Mouse (Mus musculus) fibroblast of lung, adult 2 months (primary cell): Measurements from ENCODE around the gene Pmm1.

ENCODE experiments used
- DNase-seq: peaks from one replicate; pipeline ENCODE4 v3.0.0-alpha.2; 2011; ENCODE audit warnings: low read depth

Pmm1 gene

GRCm38 (mm10) chr15:81956457-81956856 is 4.3 kb downstream of the Pmm1 start:
- no peak for DNase-seq

- DNase-seq = no peak
Measured at GRCm38 (mm10) chr15:81955414-81955813, 5.3 kb downstream of the Pmm1 start.

GRCm38 (mm10) chr15:81954716-81955115 is 6.0 kb downstream of the Pmm1 start:
- no peak for DNase-seq

GRCm38 (mm10) chr15:81954151-81954583 is 6.6 kb downstream of the Pmm1 start:
- DNase-seq = no peak

GRCm38 (mm10) chr15:81952310-81952709 is 8.4 kb downstream of the Pmm1 start:
- DNase-seq = no peak

- no peak for DNase-seq
Measured at GRCm38 (mm10) chr15:81951159-81951558, 9.6 kb downstream of the Pmm1 start.

GRCm38 (mm10) chr15:81950716-81951115 is 10.0 kb downstream of the Pmm1 start:
- no peak for DNase-seq

- no peak for DNase-seq
Measured at GRCm38 (mm10) chr15:81949476-81950131, 11.1 kb downstream of the Pmm1 start.

GRCm38 (mm10) chr15:81949076-81949475 is 11.7 kb downstream of the Pmm1 start:
- no peak for DNase-seq

- no peak for DNase-seq
Measured at GRCm38 (mm10) chr15:81943176-81943749, 17.5 kb downstream of the Pmm1 start.

- no peak for DNase-seq
Measured at GRCm38 (mm10) chr15:81941010-81941409, 19.7 kb downstream of the Pmm1 start.

- DNase-seq = no peak
Measured at GRCm38 (mm10) chr15:81940219-81940618, 20.5 kb downstream of the Pmm1 start.

- no peak for DNase-seq
Measured at GRCm38 (mm10) chr15:81939774-81940173, 21.0 kb downstream of the Pmm1 start.

GRCm38 (mm10) chr15:81939157-81939715 is 21.5 kb downstream of the Pmm1 start:
- DNase-seq = no peak

GRCm38 (mm10) chr15:81938246-81938645 is 22.5 kb downstream of the Pmm1 start:
- no peak for DNase-seq

GRCm38 (mm10) chr15:81937098-81937972 is 23.4 kb downstream of the Pmm1 start:
- DNase-seq = no peak

- no peak for DNase-seq
Measured at GRCm38 (mm10) chr15:81936679-81937078, 24.1 kb downstream of the Pmm1 start, which contains the start of gene Csdc2. Gene Csdc2, plus strand, starts transcription at chr15:81936759.

- DNase-seq = no peak
Measured at GRCm38 (mm10) chr15:81935869-81936637, 24.7 kb downstream of the Pmm1 start.

GRCm38 (mm10) chr15:81933986-81934385 is 26.7 kb downstream of the Pmm1 start:
- no peak for DNase-seq

- DNase-seq = no peak
Measured at GRCm38 (mm10) chr15:81932951-81933470, 27.7 kb downstream of the Pmm1 start.

GRCm38 (mm10) chr15:81928277-81928676 is 32.5 kb downstream of the Pmm1 start:
- DNase-seq = no peak
